Mouse (Mus musculus): ENCODE data around the gene Dnase2a. TPM values are rescaled to one million over a fixed set of nuclear protein-coding genes. Genes with fewer than 3 reads are reported as not detected.
A peak's percentile ranks its signal among the peaks of the same experiment; 100 is the strongest.
"Not testable (repeated sequence)": the region's sequence is repeated elsewhere in the genome, so short reads cannot be mapped to it uniquely, and the experiment has no call there.

Dnase2a gene
- polyA plus RNA-seq, 1 experiment = 20.1 TPM

GRCm38 (mm10) chr8:84901071-84901470, 7.3 kb upstream of the Dnase2a start:
- Histone ChIP-seq H3K4me1 (ENCODE audit: control insufficient read depth, insufficient read depth, low read length) (no peaks in the 10 kb centered on the region; the same call in 1 of the 2 replicates), H3K36me3 (ENCODE audit: control insufficient read depth, insufficient read depth, low read length) (no peaks in the 10 kb centered on the region), H3K27me3 (replicated peaks; ENCODE audit: control insufficient read depth, insufficient read depth, low read length) (no peaks in the 10 kb centered on the region), H3K4me3 (ENCODE audit: insufficient read depth, low read depth, low read length) (no peak overlapping the region), H3K27ac (ENCODE audit: insufficient read depth, low read depth, low read length) (no peak overlapping the region)
- 89% methylated on average over 4 of the region's 4 CpGs for WGBS
- no peak for DNase-seq
- TF ChIP-seq CTCF (conservative IDR thresholded peaks at IDR 0.05; ENCODE audit: insufficient read depth, insufficient read length, low read depth, low read length) (no peak), POLR2A (IDR thresholded peaks at IDR 0.05; ENCODE audit: low read depth, low read length) (no peak)

GRCm38 (mm10) chr8:84901752-84902151, 6.6 kb upstream of the Dnase2a start, which contains the start of gene Klf1:
TSS of gene Klf1 (plus strand) at chr8:84901928.
- no peak for DNase-seq
- no peak within 1 kb of the TSS for H3K27ac ChIP-seq (ENCODE audit: insufficient read depth, low read depth, low read length)
- H3K27me3 ChIP-seq (replicated peaks; ENCODE audit: control insufficient read depth, insufficient read depth, low read length) = no peaks in the 10 kb centered on the region
- no peak for TF ChIP-seq CTCF (conservative IDR thresholded peaks at IDR 0.05; ENCODE audit: insufficient read depth, insufficient read length, low read depth, low read length)
- TF ChIP-seq POLR2A (IDR thresholded peaks at IDR 0.05; ENCODE audit: low read depth, low read length) = no peak
- 81% methylated on average over 3 of the region's 3 CpGs for WGBS
- no peaks in the 10 kb centered on the region for H3K36me3 ChIP-seq (ENCODE audit: control insufficient read depth, insufficient read depth, low read length)
- no peaks in the 10 kb centered on the region; the same call in 1 of the 2 replicates for H3K4me1 ChIP-seq (ENCODE audit: control insufficient read depth, insufficient read depth, low read length)
- peak within 1 kb of the TSS; percentile 75 for H3K4me3 ChIP-seq (ENCODE audit: insufficient read depth, low read depth, low read length)

- DNase-seq = no peak
- no peak for TF ChIP-seq POLR2A (IDR thresholded peaks at IDR 0.05; ENCODE audit: low read depth, low read length)
- TF ChIP-seq CTCF (conservative IDR thresholded peaks at IDR 0.05; ENCODE audit: insufficient read depth, insufficient read length, low read depth, low read length) = no peak
Observed at GRCm38 (mm10) chr8:84902367-84902919, 5.9 kb upstream of the Dnase2a start.

GRCm38 (mm10) chr8:84902920-84903661, 5.3 kb upstream of the Dnase2a start:
- peak overlapping the region; percentile 75 for H3K4me3 ChIP-seq (ENCODE audit: insufficient read depth, low read depth, low read length)
- DNase-seq = peak; percentile 97
- peak overlapping the region; percentile 88 for H3K27ac ChIP-seq (ENCODE audit: insufficient read depth, low read depth, low read length)
- TF ChIP-seq POLR2A (IDR thresholded peaks at IDR 0.05; ENCODE audit: low read depth, low read length) (no peak), CTCF (conservative IDR thresholded peaks at IDR 0.05; ENCODE audit: insufficient read depth, insufficient read length, low read depth, low read length) (peak; percentile 69)
- no peaks in the 10 kb centered on the region for H3K27me3 ChIP-seq (replicated peaks; ENCODE audit: control insufficient read depth, insufficient read depth, low read length)
- H3K36me3 ChIP-seq (ENCODE audit: control insufficient read depth, insufficient read depth, low read length) = no peaks in the 10 kb centered on the region
- no peaks in the 10 kb centered on the region; the same call in 1 of the 2 replicates for H3K4me1 ChIP-seq (ENCODE audit: control insufficient read depth, insufficient read depth, low read length)
- WGBS = under 1% methylated on average over 68 of the region's 68 CpGs

More at GRCm38 (mm10) chr8:84902367-84902919, 5.9 kb upstream of the Dnase2a start:
- no peaks in the 10 kb centered on the region for H3K36me3 ChIP-seq (ENCODE audit: control insufficient read depth, insufficient read depth, low read length)
- no peaks in the 10 kb centered on the region for H3K27me3 ChIP-seq (replicated peaks; ENCODE audit: control insufficient read depth, insufficient read depth, low read length)
- no peak overlapping the region for H3K27ac ChIP-seq (ENCODE audit: insufficient read depth, low read depth, low read length)
- H3K4me1 ChIP-seq (ENCODE audit: control insufficient read depth, insufficient read depth, low read length) = no peaks in the 10 kb centered on the region; the same call in 1 of the 2 replicates
- peak overlapping the region; percentile 75 for H3K4me3 ChIP-seq (ENCODE audit: insufficient read depth, low read depth, low read length)
- 9% methylated on average over 24 of the region's 24 CpGs for WGBS

GRCm38 (mm10) chr8:84904351-84904750, 4.0 kb upstream of the Dnase2a start:
- DNase-seq = no peak
- WGBS = 85% methylated on average over 7 of the region's 7 CpGs
- Histone ChIP-seq H3K4me3 (ENCODE audit: insufficient read depth, low read depth, low read length) (no peak overlapping the region), H3K27ac (ENCODE audit: insufficient read depth, low read depth, low read length) (no peak overlapping the region), H3K4me1 (ENCODE audit: control insufficient read depth, insufficient read depth, low read length) (no peaks in the 10 kb centered on the region; the same call in 1 of the 2 replicates), H3K36me3 (ENCODE audit: control insufficient read depth, insufficient read depth, low read length) (no peaks in the 10 kb centered on the region), H3K27me3 (replicated peaks; ENCODE audit: control insufficient read depth, insufficient read depth, low read length) (no peaks in the 10 kb centered on the region)
- TF ChIP-seq POLR2A (IDR thresholded peaks at IDR 0.05; ENCODE audit: low read depth, low read length) (no peak), CTCF (conservative IDR thresholded peaks at IDR 0.05; ENCODE audit: insufficient read depth, insufficient read length, low read depth, low read length) (no peak)

- H3K4me3 ChIP-seq (ENCODE audit: insufficient read depth, low read depth, low read length) = no peak overlapping the region
- DNase-seq = no peak
- H3K27ac ChIP-seq (ENCODE audit: insufficient read depth, low read depth, low read length) = no peak overlapping the region
- TF ChIP-seq CTCF (conservative IDR thresholded peaks at IDR 0.05; ENCODE audit: insufficient read depth, insufficient read length, low read depth, low read length) (no peak), POLR2A (IDR thresholded peaks at IDR 0.05; ENCODE audit: low read depth, low read length) (no peak)
- no peaks in the 10 kb centered on the region for H3K36me3 ChIP-seq (ENCODE audit: control insufficient read depth, insufficient read depth, low read length)
- no peaks in the 10 kb centered on the region; the same call in 1 of the 2 replicates for H3K4me1 ChIP-seq (ENCODE audit: control insufficient read depth, insufficient read depth, low read length)
- no peaks in the 10 kb centered on the region for H3K27me3 ChIP-seq (replicated peaks; ENCODE audit: control insufficient read depth, insufficient read depth, low read length)
- 77% methylated on average over 9 of the region's 9 CpGs for WGBS
Observed at GRCm38 (mm10) chr8:84907037-84907436, 1.3 kb upstream of the Dnase2a start.

- H3K27ac ChIP-seq (ENCODE audit: insufficient read depth, low read depth, low read length) = no peak overlapping the region
- H3K4me1 ChIP-seq (ENCODE audit: control insufficient read depth, insufficient read depth, low read length) = no peaks in the 10 kb centered on the region; the same call in 1 of the 2 replicates
- DNase-seq = no peak
- no peak overlapping the region for H3K4me3 ChIP-seq (ENCODE audit: insufficient read depth, low read depth, low read length)
- H3K36me3 ChIP-seq (ENCODE audit: control insufficient read depth, insufficient read depth, low read length) = no peaks in the 10 kb centered on the region
- TF ChIP-seq CTCF (conservative IDR thresholded peaks at IDR 0.05; ENCODE audit: insufficient read depth, insufficient read length, low read depth, low read length) (no peak), POLR2A (IDR thresholded peaks at IDR 0.05; ENCODE audit: low read depth, low read length) (no peak)
- H3K27me3 ChIP-seq (replicated peaks; ENCODE audit: control insufficient read depth, insufficient read depth, low read length) = no peaks in the 10 kb centered on the region
- WGBS = 47% methylated on average over 8 of the region's 8 CpGs
Observed at GRCm38 (mm10) chr8:84907493-84907892, 867 bp upstream of the Dnase2a start.

GRCm38 (mm10) chr8:84907979-84908378, 381 bp upstream of the Dnase2a start:
- not testable (repeated sequence) for H3K36me3 ChIP-seq (ENCODE audit: control insufficient read depth, insufficient read depth, low read length); DNase-seq; H3K27me3 ChIP-seq (replicated peaks; ENCODE audit: control insufficient read depth, insufficient read depth, low read length); H3K27ac ChIP-seq (ENCODE audit: insufficient read depth, low read depth, low read length); H3K4me1 ChIP-seq (ENCODE audit: control insufficient read depth, insufficient read depth, low read length)
- WGBS = 12% methylated on average over 7 of the region's 7 CpGs
- peak overlapping the region; percentile 20; the same call in 1 of the 2 replicates for H3K4me3 ChIP-seq (ENCODE audit: insufficient read depth, low read depth, low read length)
